Mouse (Mus musculus) kidney, adult 11 months (tissue): Measurements from ENCODE around the gene Anapc4.
A peak's percentile ranks its signal among the peaks of the same experiment; 100 is the strongest.

Source experiments
- DNase-seq: peaks from one replicate; pipeline ENCODE4 v3.0.0; 2022

Gene Anapc4

GRCm38 (mm10) chr5:52871461-52871860, 37.6 kb downstream of the Anapc4 start:
- DNase-seq = no peak

- DNase-seq = no peak
Observed at GRCm38 (mm10) chr5:52871986-52872385, 38.2 kb downstream of the Anapc4 start.

GRCm38 (mm10) chr5:52878847-52879246, 45.0 kb downstream of the Anapc4 start:
- peak; percentile 17 for DNase-seq

GRCm38 (mm10) chr5:52879926-52880325, 46.1 kb downstream of the Anapc4 start:
- DNase-seq = no peak

- DNase-seq = no peak
Observed at GRCm38 (mm10) chr5:52882446-52882845, 48.6 kb downstream of the Anapc4 start.

GRCm38 (mm10) chr5:52887085-52887484, 53.3 kb downstream of the Anapc4 start:
- DNase-seq = peak; percentile 28

GRCm38 (mm10) chr5:52889919-52890318, 56.1 kb downstream of the Anapc4 start:
- DNase-seq = no peak

GRCm38 (mm10) chr5:52891949-52892835, 58.4 kb downstream of the Anapc4 start:
- no peak for DNase-seq

- no peak for DNase-seq
Observed at GRCm38 (mm10) chr5:52893938-52894337, 60.1 kb downstream of the Anapc4 start.

- DNase-seq = no peak
Observed at GRCm38 (mm10) chr5:52904246-52904645, 70.4 kb downstream of the Anapc4 start.

- DNase-seq = no peak
Observed at GRCm38 (mm10) chr5:52904671-52905070, 70.9 kb downstream of the Anapc4 start.

GRCm38 (mm10) chr5:52908246-52908645, 74.4 kb downstream of the Anapc4 start:
- no peak for DNase-seq

GRCm38 (mm10) chr5:52910159-52910591, 76.4 kb downstream of the Anapc4 start:
- no peak for DNase-seq

GRCm38 (mm10) chr5:52911286-52911870, 77.6 kb downstream of the Anapc4 start:
- no peak for DNase-seq

GRCm38 (mm10) chr5:52913711-52914110, 79.9 kb downstream of the Anapc4 start:
- no peak for DNase-seq

- no peak for DNase-seq
Observed at GRCm38 (mm10) chr5:52916186-52916585, 82.4 kb downstream of the Anapc4 start.
